Mouse (Mus musculus) spleen, adult 2 months (tissue): ENCODE results near the gene Acsm2.
"Not testable (repeated sequence)": the region's sequence is repeated elsewhere in the genome, so short reads cannot be mapped to it uniquely, and the experiment has no call there.

Experiments used
- CTCF ChIP-seq: fragments of 200-500 bp; IDR thresholded peaks from 2 replicates; pipeline ENCODE4 v1.5.1; 2011; ENCODE audit warnings: mild to moderate bottlenecking, inconsistent platforms; ENCODE audit not compliant: insufficient read depth, insufficient read length, insufficient replicate concordance; ENCODE audit errors: extremely low read depth
- POLR2A ChIP-seq: fragments of 200-500 bp; IDR thresholded peaks from 2 replicates; pipeline ENCODE4 v1.6.1; 2011; ENCODE audit warnings: low read depth, low read length, inconsistent platforms

DNA sequence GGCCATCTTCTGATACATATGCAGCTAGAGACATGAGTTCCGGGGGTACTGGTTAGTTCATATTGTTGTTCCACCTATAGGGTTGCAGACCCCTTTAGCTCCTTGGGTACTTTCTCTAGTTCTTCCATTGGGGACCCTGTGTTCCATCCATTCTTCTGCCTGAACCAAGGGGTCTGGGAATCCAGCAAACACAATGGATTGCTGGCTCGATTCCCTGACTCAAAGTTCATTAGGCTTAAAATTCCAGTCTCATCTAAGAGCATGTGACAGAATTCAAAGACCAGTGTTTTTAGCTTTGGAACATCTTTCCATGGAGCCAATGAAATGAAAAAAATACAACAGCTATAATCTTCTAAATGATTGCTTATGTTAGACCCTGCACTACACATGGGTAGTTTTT, 8.3 kb downstream of the Acsm2 start:
- TF ChIP-seq CTCF, POLR2A: not testable (repeated sequence)
